Mouse (Mus musculus): Measurements from ENCODE around the gene Yipf3. TPM values are rescaled to one million over a fixed set of nuclear protein-coding genes. Genes with fewer than 3 reads are reported as not detected.

Yipf3 gene
- 91.6 and 97.2 TPM in 2 replicates for polyA plus RNA-seq (2014; fragmentation: Nextera tagmentation; extraction: Ambion mirVana)

DNA sequence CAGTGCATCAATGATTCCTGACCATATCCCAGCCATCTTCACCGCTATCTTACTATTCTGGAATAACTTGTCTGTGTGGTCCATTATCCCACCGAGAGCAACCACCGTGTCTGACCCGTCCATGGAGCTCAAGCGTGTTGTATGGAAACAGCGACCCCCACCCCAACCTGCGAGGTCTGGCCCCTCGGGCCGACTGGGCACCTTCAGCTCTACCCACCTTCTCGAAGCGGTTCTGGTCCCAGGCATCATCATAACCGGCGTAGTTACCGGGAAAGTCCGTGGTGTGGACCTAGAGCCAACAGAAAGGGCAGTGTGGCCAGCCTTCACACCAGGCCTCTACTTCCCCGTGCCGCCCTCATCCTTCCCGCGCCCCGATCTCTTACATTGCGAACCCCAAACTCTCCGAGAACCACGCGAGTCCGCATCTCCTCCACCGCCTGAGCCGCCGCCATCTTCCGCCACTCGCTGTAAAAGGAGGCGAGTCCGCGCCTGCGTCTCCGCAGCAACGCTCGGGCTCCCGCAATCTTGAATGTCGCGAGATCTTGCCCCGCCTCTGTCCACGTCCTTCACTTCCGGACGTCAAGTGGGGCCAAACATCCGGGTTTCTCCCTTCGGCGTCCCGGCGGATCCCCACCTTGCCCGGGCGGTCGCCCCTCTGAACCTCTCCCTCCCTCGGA lies at the start of gene Yipf3, which contains the start of gene Polr1c:
Gene Yipf3, plus strand, starts transcription at position 569 of the 677 bp plus-strand sequence.
Gene Polr1c, minus strand, starts transcription at position 543 of the 677 bp plus-strand sequence.
- ATAC-seq (ENCODE audit: low FRiP score) (peak; percentile 94), DNase-seq (ENCODE audit: low spot score) (peak; percentile 98)
- Histone ChIP-seq H3K4me2 (replicated peaks) (peak within 1 kb of the TSS; percentile 94), H3K4me1 (replicated peaks; ENCODE audit: control insufficient read depth, insufficient read depth, low read length) (peaks cover 18% of the 10 kb centered on the region), H3K9ac (peak within 1 kb of the TSS; percentile 96), H3K27ac (peak within 1 kb of the TSS; percentile 82), H3K27me3 (ENCODE audit: control insufficient read depth, insufficient read depth, low read length) (no peaks in the 10 kb centered on the region), H3K9me3 (ENCODE audit: control insufficient read depth, low read length) (no peaks in the 10 kb centered on the region), H3K4me3 (replicated peaks; ENCODE audit: low read length) (peak within 1 kb of the TSS; percentile 95), H3K36me3 (replicated peaks; ENCODE audit: control insufficient read depth, insufficient read depth) (peaks cover 73% of the 10 kb centered on the region)
- under 1% methylated on average over 53 of the region's 53 CpGs for WGBS

GRCm38 (mm10) chr17:46201151-46201550 lies 46.7 kb upstream of the Yipf3 start:
- 68% methylated on average over 6 of the region's 6 CpGs for WGBS
- Histone ChIP-seq H3K4me1 (replicated peaks; ENCODE audit: control insufficient read depth, insufficient read depth, low read length) (peaks cover 20% of the 10 kb centered on the region), H3K9ac (peak overlapping the region; percentile 72), H3K9me3 (ENCODE audit: control insufficient read depth, low read length) (no peaks in the 10 kb centered on the region), H3K27ac (no peak overlapping the region), H3K36me3 (replicated peaks; ENCODE audit: control insufficient read depth, insufficient read depth) (peaks cover 47% of the 10 kb centered on the region), H3K27me3 (ENCODE audit: control insufficient read depth, insufficient read depth, low read length) (no peaks in the 10 kb centered on the region), H3K4me2 (replicated peaks) (peak overlapping the region; percentile 97), H3K4me3 (replicated peaks; ENCODE audit: low read length) (peak overlapping the region; percentile 94)
- ATAC-seq (ENCODE audit: low FRiP score), result no peak
- DNase-seq (ENCODE audit: low spot score), result no peak

DNA sequence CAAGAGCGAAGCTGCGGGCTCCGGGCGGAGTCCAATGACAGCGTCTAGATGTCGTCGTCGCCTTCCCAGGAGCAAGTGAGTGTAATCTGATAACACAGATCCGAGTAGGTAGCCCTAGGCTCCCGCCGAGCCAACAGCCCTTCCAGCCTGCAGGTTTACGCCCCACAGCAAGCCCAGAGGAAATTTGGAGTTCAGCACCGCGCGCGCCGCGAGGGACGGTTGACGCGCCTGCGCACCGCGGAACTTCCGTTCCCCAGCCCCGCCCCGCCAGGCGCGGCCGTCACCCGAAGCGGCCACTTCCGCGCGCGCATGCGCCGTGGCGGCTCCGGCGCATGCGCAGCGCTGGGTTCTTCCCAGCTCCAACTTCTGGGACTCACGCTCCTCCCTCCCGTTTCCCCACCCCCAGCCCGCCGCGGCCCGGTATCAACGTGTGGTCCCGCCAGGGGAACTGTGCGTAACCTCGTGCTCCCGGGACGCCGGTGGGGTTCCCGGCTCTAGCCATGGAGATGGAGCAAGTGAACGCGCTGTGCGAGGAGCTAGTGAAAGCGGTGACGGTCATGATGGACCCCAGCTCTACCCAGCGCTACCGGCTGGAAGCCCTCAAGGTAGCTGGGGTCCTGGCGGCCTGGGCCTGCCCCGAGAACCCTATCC lies 45.3 kb upstream of the Yipf3 start, which contains the start of the genes Polh and Xpo5:
Gene Polh, minus strand, starts transcription at position 225 of the 651 bp plus-strand sequence.
Gene Xpo5, plus strand, starts transcription at position 362 of the 651 bp plus-strand sequence.
- peak; percentile 98 for DNase-seq (ENCODE audit: low spot score)
- Histone ChIP-seq H3K36me3 (replicated peaks; ENCODE audit: control insufficient read depth, insufficient read depth) (peaks cover 47% of the 10 kb centered on the region), H3K4me1 (replicated peaks; ENCODE audit: control insufficient read depth, insufficient read depth, low read length) (peaks cover 20% of the 10 kb centered on the region), H3K4me2 (replicated peaks) (peak within 1 kb of the TSS; percentile 97), H3K9me3 (ENCODE audit: control insufficient read depth, low read length) (no peaks in the 10 kb centered on the region), H3K27ac (peak within 1 kb of the TSS; percentile 72), H3K4me3 (replicated peaks; ENCODE audit: low read length) (peak within 1 kb of the TSS; percentile 94), H3K9ac (peak within 1 kb of the TSS; percentile 72), H3K27me3 (ENCODE audit: control insufficient read depth, insufficient read depth, low read length) (no peaks in the 10 kb centered on the region)
- WGBS, result 1% methylated on average over 66 of the region's 66 CpGs
- ATAC-seq (ENCODE audit: low FRiP score), result peak; percentile 96

- Histone ChIP-seq H3K9ac (peak overlapping the region; percentile 72), H3K4me1 (replicated peaks; ENCODE audit: control insufficient read depth, insufficient read depth, low read length) (peaks cover 20% of the 10 kb centered on the region), H3K27ac (peak overlapping the region; percentile 72), H3K36me3 (replicated peaks; ENCODE audit: control insufficient read depth, insufficient read depth) (peaks cover 47% of the 10 kb centered on the region), H3K9me3 (ENCODE audit: control insufficient read depth, low read length) (no peaks in the 10 kb centered on the region), H3K27me3 (ENCODE audit: control insufficient read depth, insufficient read depth, low read length) (no peaks in the 10 kb centered on the region), H3K4me2 (replicated peaks) (peak overlapping the region; percentile 97), H3K4me3 (replicated peaks; ENCODE audit: low read length) (peak overlapping the region; percentile 94)
- 0% methylated on average over 20 of the region's 20 CpGs for WGBS
- 0 out of 2 replicates have a peak, but pooled peaks have one; percentile 15 for ATAC-seq (ENCODE audit: low FRiP score)
- DNase-seq (ENCODE audit: low spot score), result no peak
Measured at GRCm38 (mm10) chr17:46203078-46203477, 44.8 kb upstream of the Yipf3 start.

GRCm38 (mm10) chr17:46206676-46207075 lies 41.2 kb upstream of the Yipf3 start:
- no peak for DNase-seq (ENCODE audit: low spot score)

DNA sequence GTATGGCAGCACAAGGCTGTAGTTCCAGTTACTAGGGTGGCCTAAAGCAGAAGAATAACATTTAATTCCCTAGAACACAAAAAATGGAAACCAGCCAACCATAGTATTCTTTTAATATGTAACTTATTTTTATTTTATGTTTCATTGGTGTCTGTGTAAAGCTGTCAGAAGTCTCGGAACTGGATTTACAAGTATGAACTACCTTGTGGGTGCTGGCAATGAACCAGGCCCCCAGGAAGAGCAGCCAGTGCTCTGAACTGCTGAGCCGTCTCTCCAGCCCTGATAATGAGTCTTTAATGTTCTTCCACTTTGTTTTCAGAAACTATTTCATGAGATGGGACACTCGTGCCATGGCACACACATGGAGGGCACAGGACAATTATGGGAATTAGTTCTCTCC lies 37.3 kb upstream of the Yipf3 start:
- Histone ChIP-seq H3K27ac (no peak overlapping the region), H3K9ac (no peak overlapping the region), H3K4me2 (replicated peaks) (no peak overlapping the region), H3K36me3 (replicated peaks; ENCODE audit: control insufficient read depth, insufficient read depth) (peaks cover 99% of the 10 kb centered on the region), H3K4me1 (replicated peaks; ENCODE audit: control insufficient read depth, insufficient read depth, low read length) (no peaks in the 10 kb centered on the region), H3K4me3 (replicated peaks; ENCODE audit: low read length) (no peak overlapping the region), H3K27me3 (ENCODE audit: control insufficient read depth, insufficient read depth, low read length) (no peaks in the 10 kb centered on the region), H3K9me3 (ENCODE audit: control insufficient read depth, low read length) (no peaks in the 10 kb centered on the region)
- DNase-seq (ENCODE audit: low spot score), result no peak
- 88% methylated on average over 3 of the region's 3 CpGs for WGBS
- ATAC-seq (ENCODE audit: low FRiP score), result no peak

More at GRCm38 (mm10) chr17:46206676-46207075, 41.2 kb upstream of the Yipf3 start:
- Histone ChIP-seq H3K27me3 (ENCODE audit: control insufficient read depth, insufficient read depth, low read length) (no peaks in the 10 kb centered on the region), H3K4me1 (replicated peaks; ENCODE audit: control insufficient read depth, insufficient read depth, low read length) (peaks cover 16% of the 10 kb centered on the region), H3K36me3 (replicated peaks; ENCODE audit: control insufficient read depth, insufficient read depth) (peaks cover 70% of the 10 kb centered on the region), H3K9ac (no peak overlapping the region), H3K4me2 (replicated peaks) (no peak overlapping the region), H3K27ac (no peak overlapping the region), H3K9me3 (ENCODE audit: control insufficient read depth, low read length) (no peaks in the 10 kb centered on the region), H3K4me3 (replicated peaks; ENCODE audit: low read length) (no peak overlapping the region)
- no peak for ATAC-seq (ENCODE audit: low FRiP score)

DNA sequence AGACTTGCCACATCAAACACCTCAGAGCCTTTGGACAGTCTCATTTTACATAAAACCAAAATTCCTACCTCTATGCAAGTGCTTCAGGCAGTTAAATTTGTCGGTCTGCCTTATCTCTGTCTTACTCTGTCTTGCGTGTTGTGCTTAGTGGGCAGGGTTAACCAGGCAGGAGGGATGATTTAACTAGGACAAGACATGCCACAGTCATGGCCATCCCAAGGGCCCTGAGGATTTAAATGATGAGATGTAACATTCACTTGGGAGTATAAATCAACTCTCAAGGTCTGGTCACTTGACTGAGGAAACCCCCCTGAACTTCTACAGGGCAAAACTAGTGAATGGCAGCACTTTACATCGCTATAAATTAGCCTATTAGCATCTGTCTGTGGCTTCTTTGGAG lies 26.3 kb upstream of the Yipf3 start:
- DNase-seq (ENCODE audit: low spot score) (no peak), ATAC-seq (ENCODE audit: low FRiP score) (no peak)
- Histone ChIP-seq H3K27me3 (ENCODE audit: control insufficient read depth, insufficient read depth, low read length) (no peaks in the 10 kb centered on the region), H3K27ac (no peak overlapping the region), H3K4me3 (replicated peaks; ENCODE audit: low read length) (no peak overlapping the region), H3K4me1 (replicated peaks; ENCODE audit: control insufficient read depth, insufficient read depth, low read length) (no peaks in the 10 kb centered on the region), H3K9ac (no peak overlapping the region), H3K4me2 (replicated peaks) (no peak overlapping the region), H3K9me3 (ENCODE audit: control insufficient read depth, low read length) (no peaks in the 10 kb centered on the region), H3K36me3 (replicated peaks; ENCODE audit: control insufficient read depth, insufficient read depth) (peaks cover 100% of the 10 kb centered on the region)
- WGBS, result 98% methylated on average over 3 of the region's 3 CpGs

- no peak for DNase-seq (ENCODE audit: low spot score)
- Histone ChIP-seq H3K4me3 (replicated peaks; ENCODE audit: low read length) (no peak overlapping the region), H3K27ac (no peak overlapping the region), H3K9me3 (ENCODE audit: control insufficient read depth, low read length) (no peaks in the 10 kb centered on the region), H3K27me3 (ENCODE audit: control insufficient read depth, insufficient read depth, low read length) (no peaks in the 10 kb centered on the region), H3K36me3 (replicated peaks; ENCODE audit: control insufficient read depth, insufficient read depth) (peaks cover 99% of the 10 kb centered on the region), H3K4me1 (replicated peaks; ENCODE audit: control insufficient read depth, insufficient read depth, low read length) (no peaks in the 10 kb centered on the region), H3K4me2 (replicated peaks) (no peak overlapping the region), H3K9ac (no peak overlapping the region)
- no peak for ATAC-seq (ENCODE audit: low FRiP score)
- WGBS, result 94% methylated on average over 7 of the region's 7 CpGs
Measured at GRCm38 (mm10) chr17:46227576-46227975, 20.3 kb upstream of the Yipf3 start.

DNA sequence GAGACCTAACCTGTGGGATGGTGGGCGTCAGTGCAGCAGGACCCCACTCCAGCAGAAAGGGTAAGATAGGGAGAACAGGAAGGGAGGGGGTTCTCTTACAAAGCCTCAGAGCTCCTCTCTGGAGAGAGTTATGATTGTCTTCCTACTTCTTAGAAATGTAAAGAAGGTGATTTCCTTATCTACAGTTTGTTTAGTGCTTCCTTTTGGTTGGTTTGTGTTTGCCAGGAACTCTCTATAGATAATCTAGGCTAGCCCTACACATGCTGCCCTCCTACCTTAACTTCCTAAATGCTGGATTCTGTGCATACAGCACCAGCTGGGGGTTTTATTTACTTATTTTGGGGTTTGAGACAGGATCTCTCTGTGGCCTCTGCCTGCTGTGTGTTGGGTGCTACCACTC lies 11.8 kb upstream of the Yipf3 start:
- Histone ChIP-seq H3K27ac (no peak overlapping the region), H3K4me2 (replicated peaks) (no peak overlapping the region), H3K36me3 (replicated peaks; ENCODE audit: control insufficient read depth, insufficient read depth) (peaks cover 89% of the 10 kb centered on the region), H3K27me3 (ENCODE audit: control insufficient read depth, insufficient read depth, low read length) (no peaks in the 10 kb centered on the region), H3K4me3 (replicated peaks; ENCODE audit: low read length) (no peak overlapping the region), H3K9ac (no peak overlapping the region), H3K9me3 (ENCODE audit: control insufficient read depth, low read length) (no peaks in the 10 kb centered on the region), H3K4me1 (replicated peaks; ENCODE audit: control insufficient read depth, insufficient read depth, low read length) (no peaks in the 10 kb centered on the region)
- WGBS, result 95% methylated on average over 1 of the region's 1 CpGs
- no peak for ATAC-seq (ENCODE audit: low FRiP score)
- DNase-seq (ENCODE audit: low spot score), result no peak

Measured in hindbrain, embryonic 14.5 days (tissue).